ENCODE assay signal across 20 mouse cellular contexts in genomic region chr16:31564926-31565325, GRCm38 (mm10).
"Had no signal": no experiment of that assay in that cellular context is flagged by ENCODE, and none has a peak within 500 bp of the region (broad histone marks: within the 10 kb centered on the region; RNA-seq: fewer than 3 reads in every experiment).

No protein-coding gene starts in this region.

- H3K9me3 ChIP-seq: limb, embryonic 13.5 days; liver, embryonic 12.5 days; liver, embryonic 15.5 days; lung, embryonic 15.5 days; midbrain, embryonic 12.5 days; neural tube, embryonic 13.5 days had no signal

- H3K9ac ChIP-seq: limb, embryonic 13.5 days; liver, embryonic 12.5 days; liver, embryonic 15.5 days; lung, embryonic 15.5 days; midbrain, embryonic 12.5 days; neural tube, embryonic 13.5 days had no signal

- ATAC-seq: liver, embryonic 12.5 days; midbrain, embryonic 16.5 days had no signal

- H3K4me2 ChIP-seq: limb, embryonic 13.5 days; liver, embryonic 12.5 days; liver, embryonic 15.5 days; lung, embryonic 15.5 days; midbrain, embryonic 12.5 days; neural tube, embryonic 13.5 days had no signal

- H3K36me3 ChIP-seq: limb, embryonic 13.5 days; liver, embryonic 12.5 days; liver, embryonic 15.5 days; lung, embryonic 15.5 days; midbrain, embryonic 12.5 days; neural tube, embryonic 13.5 days had no signal

- H3K27me3 ChIP-seq: limb, embryonic 13.5 days; lung, embryonic 15.5 days; midbrain, embryonic 12.5 days; neural tube, embryonic 13.5 days had no signal

- H3K4me3 ChIP-seq: left cerebral cortex, adult 2 months; limb, embryonic 13.5 days; liver, embryonic 12.5 days; liver, embryonic 15.5 days; lung, embryonic 15.5 days; midbrain, embryonic 12.5 days; myocyte; neural tube, embryonic 13.5 days had no signal

- DNase-seq: kidney, adult 2 months; kidney, postnatal 36 days; layer of hippocampus, postnatal 36 days; left cerebral cortex, postnatal 4 days; lung, adult 18-20 months; lung, postnatal 10 days; lung, postnatal 4 days; retina, postnatal 1 day; thymus, adult 18-20 months; thymus, postnatal 36 days had no signal

- H3K27ac ChIP-seq: kidney, postnatal 0 days; left cerebral cortex, adult 2 months; limb, embryonic 13.5 days; liver, embryonic 12.5 days; liver, embryonic 15.5 days; lung, embryonic 15.5 days; midbrain, embryonic 12.5 days; neural tube, embryonic 13.5 days had no signal

- H3K4me1 ChIP-seq: liver, embryonic 12.5 days; liver, embryonic 15.5 days; lung, embryonic 15.5 days; midbrain, embryonic 12.5 days; neural tube, embryonic 13.5 days had no signal
